Mouse (Mus musculus) inflammation-experienced regulatory T-cells, adult 6 months (primary cell): Measurements from ENCODE around the gene Slc4a1ap. TPM values are rescaled to one million over a fixed set of nuclear protein-coding genes. Genes with fewer than 3 reads are reported as not detected.
"Not testable (repeated sequence)": the region's sequence is repeated elsewhere in the genome, so short reads cannot be mapped to it uniquely, and the experiment has no call there.

ENCODE experiments used
- ATAC-seq: one replicate; pipeline ENCODE4 v1.8.0; 2017
- polyA plus RNA-seq, 3 experiments: library from polyadenylated mRNA; unstranded; fragments of 100-300 nt; shearing (Covaris generic); gene quantifications; one replicate each; pipeline ENCODE4 v1.2.1; 2017

Slc4a1ap gene
- polyA plus RNA-seq = 10 to 100 TPM; 27.4 to 28.4 (median 28.0) TPM

GRCm38 (mm10) chr5:31526354-31527116, at the start of gene Slc4a1ap:
Gene Slc4a1ap (plus strand): TSS chr5:31526995.
- ATAC-seq = peak; percentile 80

- no peak for ATAC-seq
These were observed 46.3 kb upstream of the Slc4a1ap start for GRCm38 (mm10) chr5:31480536-31480935.

GRCm38 (mm10) chr5:31485440-31485839, 41.4 kb upstream of the Slc4a1ap start, which contains the start of gene 4930548H24Rik:
Gene 4930548H24Rik (plus strand): TSS chr5:31485740.
- no peak for ATAC-seq

DNA sequence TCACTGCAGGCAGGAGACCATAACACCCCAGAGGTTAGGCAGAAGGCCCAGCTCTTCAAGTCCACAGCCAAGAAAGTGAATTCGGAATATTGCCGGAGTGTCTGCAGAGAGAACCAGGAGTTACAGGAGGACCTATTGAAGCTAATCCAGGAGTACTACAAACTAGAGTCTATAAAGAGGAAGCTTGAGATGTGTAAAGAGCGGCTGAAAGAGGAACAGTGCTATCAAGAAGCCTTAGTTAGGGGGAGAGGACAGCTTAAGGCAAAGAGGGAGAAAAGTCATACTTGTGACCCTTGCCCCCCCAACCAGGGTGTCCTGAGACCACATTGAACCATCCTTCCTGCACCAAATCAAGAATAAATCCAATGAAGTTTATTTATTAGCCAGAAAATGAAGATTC, 38.9 kb upstream of the Slc4a1ap start:
- ATAC-seq = no peak

DNA sequence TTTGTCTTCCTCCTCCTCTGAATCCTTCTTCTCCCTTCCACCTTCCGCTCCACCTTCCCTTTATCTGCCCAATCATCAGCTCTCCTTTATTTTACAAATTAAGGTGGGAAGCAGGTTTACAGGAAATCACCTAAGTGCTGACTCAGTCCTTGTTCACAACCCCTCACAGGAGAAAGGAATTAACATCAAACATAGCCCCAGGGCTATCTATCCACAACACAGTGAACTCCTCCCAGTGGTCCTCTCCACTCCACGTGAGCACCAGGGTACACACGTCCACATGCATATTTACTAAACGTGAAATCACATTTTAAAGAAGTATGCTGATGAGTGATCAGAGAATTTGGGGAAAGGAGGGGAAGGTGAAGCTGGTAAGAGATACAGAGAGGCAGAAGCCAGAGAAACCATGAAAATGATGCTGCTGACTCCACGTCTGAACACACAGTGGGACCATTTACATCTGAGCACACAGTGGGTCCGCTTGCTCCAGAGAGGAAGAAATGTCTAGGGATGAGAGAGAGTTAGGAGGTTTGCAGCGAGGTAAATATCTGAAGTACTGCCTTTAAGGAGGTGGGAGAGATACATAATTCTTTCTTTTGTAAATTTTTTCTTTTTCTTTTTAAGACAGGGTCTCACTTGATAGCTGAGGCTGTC, 37.6 kb upstream of the Slc4a1ap start:
- ATAC-seq = no peak

GRCm38 (mm10) chr5:31492031-31492430, 34.8 kb upstream of the Slc4a1ap start:
- no peak for ATAC-seq

DNA sequence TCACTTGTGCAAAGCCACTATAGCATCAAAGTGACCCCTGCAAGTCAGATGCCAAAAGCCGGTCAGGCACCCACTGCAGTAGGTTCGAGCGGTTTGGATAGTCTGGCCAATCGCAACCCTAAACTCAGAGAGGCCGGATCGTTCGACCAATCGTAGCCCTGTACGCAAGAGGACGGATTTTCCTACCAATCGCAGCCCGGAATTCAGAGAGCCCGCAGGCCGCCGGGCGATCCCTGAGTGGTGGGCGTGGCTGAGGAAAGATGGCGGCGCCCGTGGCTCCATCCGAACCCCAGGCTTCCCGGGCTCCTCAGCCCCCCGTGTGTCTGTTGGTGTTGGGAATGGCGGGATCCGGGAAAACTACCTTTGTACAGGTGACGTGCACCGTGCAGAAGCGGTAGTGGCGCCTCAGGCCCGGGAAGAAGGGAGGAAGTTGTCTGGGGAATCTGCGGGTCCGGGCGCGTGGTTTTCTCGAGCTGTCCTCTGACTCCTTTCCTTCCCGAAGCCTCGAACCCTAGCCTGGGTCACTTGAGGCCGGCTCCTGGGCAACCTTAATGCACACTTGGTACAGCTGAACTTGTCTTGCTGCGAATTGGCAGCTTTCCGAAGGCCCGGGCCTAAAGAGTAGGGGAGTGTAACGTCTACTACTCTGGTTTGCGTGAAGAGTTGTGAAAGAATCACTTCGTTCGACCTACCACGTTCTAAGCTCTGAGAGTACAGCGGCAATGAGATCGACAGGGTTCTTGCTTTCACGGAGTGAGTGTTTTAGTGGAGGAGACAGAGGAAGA, 32.1 kb upstream of the Slc4a1ap start, which contains the start of gene Gpn1:
Gene Gpn1, plus strand, starts transcription at position 229 of the 785 bp plus-strand sequence.
- peak; percentile 99 for ATAC-seq

- no peak for ATAC-seq
These were observed 22.0 kb upstream of the Slc4a1ap start for GRCm38 (mm10) chr5:31504843-31505242.

GRCm38 (mm10) chr5:31512481-31512880, 14.3 kb upstream of the Slc4a1ap start:
- ATAC-seq = no peak

DNA sequence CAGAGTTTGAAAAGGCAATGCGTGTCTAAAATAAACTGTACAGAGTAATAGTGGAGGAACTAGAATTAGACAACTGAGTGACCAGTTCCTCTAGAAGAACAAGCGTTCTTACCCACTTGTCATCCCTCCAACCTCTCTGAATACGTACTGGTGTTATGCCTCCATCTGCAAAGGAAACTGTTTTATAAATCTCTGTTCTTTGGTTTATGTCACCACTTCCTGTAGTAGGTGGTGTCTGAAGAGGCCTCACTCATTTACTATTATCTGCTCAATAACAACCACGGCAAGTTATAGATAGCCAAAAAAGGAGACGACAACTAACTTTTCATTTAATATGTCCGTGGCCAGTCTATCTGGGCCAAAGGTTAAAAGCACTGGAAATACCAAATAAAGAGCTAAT, 6.2 kb upstream of the Slc4a1ap start:
- ATAC-seq = peak; percentile 80

DNA sequence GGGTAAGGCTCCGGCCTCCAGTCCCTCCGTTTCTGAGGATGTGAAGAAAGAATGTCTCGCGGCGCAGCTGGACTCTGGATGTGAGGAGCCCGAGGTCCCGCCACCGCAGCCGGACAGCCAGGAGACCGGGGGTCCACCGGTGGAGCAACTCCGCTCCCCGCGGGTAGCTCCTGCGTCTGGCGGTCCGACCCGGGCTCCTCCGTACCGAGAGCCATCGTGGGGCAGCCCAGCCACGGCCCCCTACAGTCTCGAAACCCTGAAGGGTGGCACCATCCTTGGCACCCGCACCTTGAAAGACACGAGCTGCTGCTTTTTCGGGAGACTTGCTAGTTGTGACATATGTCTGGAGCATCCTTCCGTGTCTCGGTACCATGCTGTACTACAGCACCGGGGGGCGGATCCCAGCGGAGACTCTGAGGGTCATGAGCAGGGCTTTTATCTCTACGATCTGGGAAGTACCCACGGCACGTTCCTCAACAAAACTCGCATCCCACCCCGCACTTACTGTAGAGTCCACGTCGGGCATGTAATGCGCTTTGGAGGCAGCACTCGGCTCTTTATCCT, 404 bp downstream of the Slc4a1ap start:
- peak; percentile 11 for ATAC-seq

DNA sequence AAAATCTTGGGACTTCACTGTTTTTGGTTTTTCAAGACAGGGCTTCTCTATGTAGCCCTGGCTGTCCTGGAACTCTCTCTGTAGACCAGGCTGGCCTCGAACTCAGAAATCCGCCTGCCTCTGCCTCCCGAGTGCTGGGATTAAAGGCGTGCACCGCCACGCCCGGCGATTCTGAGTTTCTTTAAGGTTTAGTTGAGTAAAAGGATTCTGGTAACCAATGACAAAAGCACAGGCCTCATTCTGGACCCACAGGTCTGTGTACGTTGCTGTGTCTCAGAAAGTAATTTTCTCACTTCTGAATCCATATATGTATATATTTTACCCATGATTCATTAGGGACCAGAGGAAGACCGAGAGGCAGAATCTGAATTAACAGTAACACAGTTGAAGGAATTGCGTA, 912 bp downstream of the Slc4a1ap start, which contains the start of gene Supt7l:
Gene Supt7l, minus strand, starts transcription at position 101 of the 400 bp plus-strand sequence.
- ATAC-seq = not testable (repeated sequence)

DNA sequence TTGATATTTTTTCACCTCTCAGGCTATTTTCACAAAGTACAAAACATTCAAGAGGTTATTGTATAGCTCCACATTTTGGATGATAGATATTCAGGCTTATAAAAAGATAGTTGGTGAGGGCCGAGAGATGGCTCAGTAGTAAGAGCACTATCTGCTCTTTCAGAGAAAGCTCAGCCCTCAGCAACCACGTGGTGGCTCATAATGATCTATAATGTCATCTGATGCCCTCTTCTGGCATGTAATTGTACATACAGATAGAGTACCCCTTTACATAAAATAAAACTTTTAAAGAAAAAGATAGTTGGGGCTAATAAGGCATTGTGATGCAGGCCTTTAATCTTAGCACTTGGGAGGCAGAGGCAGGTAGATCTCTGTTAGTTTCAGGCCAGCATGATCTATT, 1.8 kb downstream of the Slc4a1ap start:
- ATAC-seq = peak; percentile 35

DNA sequence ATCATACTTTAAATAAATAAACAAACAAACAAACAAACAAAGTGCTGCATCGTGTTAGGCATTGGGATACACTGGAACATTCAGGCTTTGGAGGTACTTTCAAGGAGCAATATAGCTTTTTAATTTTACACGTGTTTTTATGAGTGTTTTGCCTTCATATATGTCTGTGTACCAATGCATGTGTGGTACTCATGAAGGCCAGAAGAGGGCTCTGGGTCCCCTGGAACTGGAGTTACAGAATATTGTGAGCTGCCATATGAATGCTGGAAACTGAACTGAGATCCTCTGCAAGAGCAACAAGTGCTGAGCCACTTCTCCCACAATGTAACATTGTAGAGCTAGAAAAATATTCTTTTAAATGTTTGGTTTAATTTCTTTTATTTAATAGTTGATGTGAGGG, 8.4 kb downstream of the Slc4a1ap start:
- ATAC-seq = no peak

- ATAC-seq = no peak
These were observed 32.6 kb downstream of the Slc4a1ap start for GRCm38 (mm10) chr5:31559401-31559800.

- no peak for ATAC-seq
These were observed 33.6 kb downstream of the Slc4a1ap start for GRCm38 (mm10) chr5:31560352-31560751.

- ATAC-seq = no peak
These were observed 35.4 kb downstream of the Slc4a1ap start for GRCm38 (mm10) chr5:31562036-31562666.

DNA sequence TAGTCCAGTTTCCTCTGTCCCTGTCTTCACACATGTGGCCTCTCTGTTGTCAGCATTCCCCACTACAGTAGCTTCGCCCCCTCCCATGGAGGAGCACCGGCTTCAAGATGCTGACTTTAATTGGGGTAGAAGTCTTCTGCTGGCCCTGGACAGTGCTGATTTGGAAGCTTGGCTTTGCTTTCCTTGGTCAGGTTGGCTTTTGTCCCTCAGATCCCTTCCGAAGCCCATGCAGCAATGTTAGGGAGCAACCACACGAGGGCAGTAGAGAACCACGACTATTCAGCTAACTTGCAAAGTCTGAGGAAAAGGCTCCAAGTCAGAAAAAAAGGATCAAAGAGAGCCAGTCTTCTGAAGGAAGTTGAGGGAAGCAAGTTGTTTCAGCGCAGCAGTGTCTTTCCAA, 36.7 kb downstream of the Slc4a1ap start:
- ATAC-seq = peak; percentile 60

GRCm38 (mm10) chr5:31563905-31564304, 37.1 kb downstream of the Slc4a1ap start:
- no peak for ATAC-seq

- no peak for ATAC-seq
These were observed 38.2 kb downstream of the Slc4a1ap start for GRCm38 (mm10) chr5:31564976-31565375.

- ATAC-seq = no peak
These were observed 39.2 kb downstream of the Slc4a1ap start for GRCm38 (mm10) chr5:31566026-31566425.

DNA sequence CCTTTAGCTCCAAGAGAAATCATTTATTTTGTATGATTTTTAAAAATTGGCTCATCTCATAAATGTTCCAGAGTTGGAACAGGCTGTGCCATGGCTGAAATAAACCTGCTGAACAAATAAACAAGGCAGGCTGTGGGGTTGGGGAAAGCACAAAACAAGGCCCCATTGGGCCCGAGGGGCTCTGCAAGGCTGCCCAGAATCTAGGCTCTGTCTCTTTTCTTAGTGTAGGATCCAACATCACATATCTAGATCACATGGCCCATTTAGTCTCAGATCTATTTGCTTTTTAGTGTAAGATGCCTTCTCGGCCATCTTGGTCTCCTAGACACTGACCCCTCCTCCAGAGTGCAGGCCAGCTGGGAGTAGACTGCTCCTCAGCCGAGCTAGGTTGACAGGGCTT, 39.7 kb downstream of the Slc4a1ap start:
- ATAC-seq = no peak
